Mouse (Mus musculus) spleen, adult 2 months (tissue): ENCODE data around the gene Scfd2. TPM values are rescaled to one million over a fixed set of nuclear protein-coding genes. Genes with fewer than 3 reads are reported as not detected.

Experiments
- DNase-seq, 2 experiments: peaks; one replicate each; pipeline versions ENCODE4 v3.0.0 to v3.0.0-alpha.2; 2012 to 2021; ENCODE audit warnings: low spot score in 2 of 2, low read depth in 1 of 2
- H3K27ac ChIP-seq: fragments of 200-500 bp; 2 replicates; pipeline ENCODE4 v1.5.1; 2012; ENCODE audit warnings: low read length, inconsistent platforms; ENCODE audit not compliant: insufficient read depth
- H3K27me3 ChIP-seq: fragments of 200-500 bp; 2 replicates; pipeline ENCODE4 v1.6.1; 2012; ENCODE audit warnings: mild to moderate bottlenecking, moderate library complexity, low read length, inconsistent platforms; ENCODE audit not compliant: control insufficient read depth, insufficient read depth
- H3K36me3 ChIP-seq: fragments of 200-500 bp; 2 replicates; pipeline ENCODE4 v1.6.1; 2012; ENCODE audit warnings: mild to moderate bottlenecking, low read length, inconsistent platforms; ENCODE audit not compliant: control insufficient read depth, insufficient read depth
- H3K4me1 ChIP-seq: fragments of 200-500 bp; 2 replicates; pipeline ENCODE4 v1.6.1; 2011; ENCODE audit warnings: inconsistent platforms; ENCODE audit not compliant: control insufficient read depth, insufficient read depth, insufficient read length
- H3K4me3 ChIP-seq: fragments of 200-500 bp; 2 replicates; pipeline ENCODE4 v1.5.1; 2011; ENCODE audit warnings: mild to moderate bottlenecking, inconsistent platforms; ENCODE audit not compliant: insufficient read depth, insufficient read length; ENCODE audit errors: extremely low read depth
- CTCF ChIP-seq: fragments of 200-500 bp; IDR thresholded peaks from 2 replicates; pipeline ENCODE4 v1.5.1; 2011; ENCODE audit warnings: mild to moderate bottlenecking, inconsistent platforms; ENCODE audit not compliant: insufficient read depth, insufficient read length, insufficient replicate concordance; ENCODE audit errors: extremely low read depth
- POLR2A ChIP-seq: fragments of 200-500 bp; IDR thresholded peaks from 2 replicates; pipeline ENCODE4 v1.6.1; 2011; ENCODE audit warnings: low read depth, low read length, inconsistent platforms
- WGBS: fragments of 180-500 bp; shearing (Covaris S2); methylation state at CpG from one replicate; pipeline ENCODE4 v1.1.7; 2018; 5-methylcytosine and 5-hydroxymethylcytosine counted together
- polyA plus RNA-seq: library from polyadenylated mRNA; depleted of rRNA; stranded (reverse); fragments of >200 nt; gene quantifications from 2 replicates; pipeline ENCODE4 v1.2.3, GENCODE M21; 2012

Scfd2 gene
- polyA plus RNA-seq, 1 experiment = 9.5 TPM

- no peaks in the 10 kb centered on the region for H3K27me3 ChIP-seq
- H3K27ac ChIP-seq = no peak overlapping the region
- no peaks in the 10 kb centered on the region for H3K4me1 ChIP-seq
- 93% methylated on average over 4 of the region's 4 CpGs for WGBS
- TF ChIP-seq POLR2A = no peak
- TF ChIP-seq CTCF = no peak
- no peak overlapping the region for H3K4me3 ChIP-seq
- H3K36me3 ChIP-seq = no peaks in the 10 kb centered on the region
- DNase-seq = no peak
These were observed 313.0 kb downstream of the Scfd2 start for GRCm38 (mm10) chr5:74218524-74218923.

GRCm38 (mm10) chr5:74215125-74215524, 316.4 kb downstream of the Scfd2 start:
- no peak for DNase-seq
- Histone ChIP-seq H3K36me3 (no peaks in the 10 kb centered on the region), H3K4me1 (no peaks in the 10 kb centered on the region), H3K4me3 (no peak overlapping the region), H3K27ac (no peak overlapping the region), H3K27me3 (no peaks in the 10 kb centered on the region)
- TF ChIP-seq CTCF (no peak), POLR2A (no peak)
- 91% methylated on average over 4 of the region's 4 CpGs for WGBS

DNA sequence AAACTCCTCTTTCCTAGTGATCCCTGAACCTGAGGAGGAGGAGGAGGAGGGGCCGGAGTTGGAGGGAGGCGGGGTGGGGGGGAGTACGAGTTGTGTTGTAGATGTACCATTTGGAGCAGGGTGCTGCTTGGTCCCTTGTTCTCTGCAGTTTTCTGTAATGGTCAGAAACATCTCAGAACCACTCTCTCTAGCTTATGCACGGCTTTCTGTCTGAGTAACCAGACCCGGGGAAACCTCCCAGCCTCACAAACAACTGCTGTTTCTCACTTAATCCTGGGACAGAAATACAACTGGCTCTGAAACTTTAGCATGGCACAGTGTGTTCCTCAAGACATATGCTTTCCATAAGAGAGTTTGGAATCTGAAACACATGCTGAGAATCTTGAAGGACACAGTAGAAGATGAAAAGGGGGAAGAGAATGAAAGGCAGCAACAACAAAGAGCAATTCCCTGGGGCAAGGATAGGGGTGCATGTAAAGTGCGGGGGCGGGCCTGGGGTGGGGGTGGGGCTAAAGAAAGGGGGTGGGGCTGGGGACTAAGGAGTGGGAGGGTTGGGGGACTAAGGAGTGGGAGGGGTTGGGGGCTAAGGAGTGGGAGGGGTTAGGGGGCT, 317.0 kb downstream of the Scfd2 start:
- WGBS = 78% methylated on average over 7 of the region's 7 CpGs
- Histone ChIP-seq H3K27ac (no peak overlapping the region), H3K27me3 (no peaks in the 10 kb centered on the region), H3K4me3 (no peak overlapping the region), H3K4me1 (no peaks in the 10 kb centered on the region), H3K36me3 (no peaks in the 10 kb centered on the region)
- TF ChIP-seq CTCF = no peak
- TF ChIP-seq POLR2A = no peak
- DNase-seq = no peak

- no peak overlapping the region for H3K4me3 ChIP-seq
- no peak for TF ChIP-seq CTCF
- TF ChIP-seq POLR2A = no peak
- 88% methylated on average over 11 of the region's 11 CpGs for WGBS
- no peaks in the 10 kb centered on the region for H3K27me3 ChIP-seq
- DNase-seq = no peak
- H3K4me1 ChIP-seq = no peaks in the 10 kb centered on the region
- H3K27ac ChIP-seq = no peak overlapping the region
- no peaks in the 10 kb centered on the region for H3K36me3 ChIP-seq
These were observed 320.2 kb downstream of the Scfd2 start for GRCm38 (mm10) chr5:74211346-74211745.

DNA sequence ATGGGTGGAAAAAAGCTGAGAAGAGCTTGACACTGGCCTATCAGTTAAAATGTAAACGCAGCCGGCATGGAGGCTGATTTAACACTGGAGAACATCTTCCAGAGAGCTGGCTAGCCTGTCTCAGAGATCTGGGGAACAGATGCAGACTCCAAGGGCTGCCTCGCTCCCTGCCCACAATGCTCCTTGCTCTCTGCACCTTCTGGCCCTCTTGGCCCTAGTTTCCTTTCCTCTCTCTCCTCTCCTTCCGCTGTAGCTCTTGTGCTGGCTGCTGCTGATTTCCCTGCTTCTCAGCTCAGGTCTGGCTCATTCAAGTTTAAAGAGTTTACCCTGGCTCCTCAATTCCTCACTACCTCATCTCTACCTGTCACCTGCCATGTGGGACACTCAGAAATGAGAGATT, 321.9 kb downstream of the Scfd2 start:
- Histone ChIP-seq H3K27ac (no peak overlapping the region), H3K27me3 (no peaks in the 10 kb centered on the region), H3K4me1 (no peaks in the 10 kb centered on the region), H3K36me3 (no peaks in the 10 kb centered on the region), H3K4me3 (no peak overlapping the region)
- no peak for DNase-seq
- 94% methylated on average over 4 of the region's 4 CpGs for WGBS
- TF ChIP-seq POLR2A = no peak

DNA sequence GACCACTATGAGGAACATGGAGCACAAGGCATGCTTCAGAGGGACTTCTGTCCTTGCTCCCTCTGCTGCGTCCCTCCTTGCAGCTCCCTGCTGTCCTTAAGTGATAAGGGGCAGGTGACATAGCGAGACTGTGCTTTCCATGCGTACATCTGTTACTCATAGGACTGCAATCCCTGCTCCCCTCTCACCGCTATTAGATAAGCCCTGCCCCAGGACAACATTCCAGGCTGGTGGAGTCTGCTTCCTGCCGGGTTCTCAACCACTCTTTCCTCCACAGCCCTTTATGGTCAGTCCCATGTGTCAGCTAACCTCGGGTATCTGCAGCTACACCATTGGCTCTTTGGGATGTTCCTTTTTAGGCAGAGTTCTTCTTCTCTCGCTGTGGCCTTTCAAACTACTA, 323.1 kb downstream of the Scfd2 start:
- DNase-seq = no peak
- no peak overlapping the region for H3K27ac ChIP-seq
- no peak for TF ChIP-seq CTCF
- TF ChIP-seq POLR2A = no peak
- WGBS = 87% methylated on average over 7 of the region's 7 CpGs
- no peaks in the 10 kb centered on the region for H3K36me3 ChIP-seq
- H3K4me1 ChIP-seq = no peaks in the 10 kb centered on the region
- H3K4me3 ChIP-seq = no peak overlapping the region
- no peaks in the 10 kb centered on the region for H3K27me3 ChIP-seq

GRCm38 (mm10) chr5:74207209-74207608, 324.4 kb downstream of the Scfd2 start:
- WGBS = 87% methylated on average over 3 of the region's 3 CpGs
- H3K27ac ChIP-seq = no peak overlapping the region
- H3K36me3 ChIP-seq = no peaks in the 10 kb centered on the region
- TF ChIP-seq POLR2A (no peak), CTCF (no peak)
- no peaks in the 10 kb centered on the region for H3K4me1 ChIP-seq
- no peak for DNase-seq
- H3K4me3 ChIP-seq = no peak overlapping the region
- no peaks in the 10 kb centered on the region for H3K27me3 ChIP-seq
